ENCODE assay signal across 8 mouse cellular contexts in genomic region chr3:87986868-87987267, GRCm38 (mm10). TPM values are rescaled to one million over a fixed set of nuclear protein-coding genes. Genes with fewer than 3 reads are reported as not detected.
DNase-seq lines count a peak whose midpoint lies in the region; ATAC-seq and TF ChIP-seq lines count a peak whose summit lies in the region.

No protein-coding gene starts in this region.

- DNase-seq in ZHBTc4 (ENCODE audit: low read depth, low spot score): peak; percentile 97
- DNase-seq in gastrocnemius, adult 2 months: peak; percentile 96
- peak; percentile 99 for DNase-seq in hindbrain, postnatal 0 days (ENCODE audit: low spot score)
- DNase-seq in left cerebral cortex, adult 2 months (ENCODE audit: extremely low spot score in 1 of 2, low spot score in 2 of 2): peak; percentile 86 to 89
- peak; percentile 90 to 92 for DNase-seq in right cerebral cortex, adult 2 months (ENCODE audit: low spot score in 2 of 2)
- peak; percentile 97 for DNase-seq in urinary bladder, postnatal 14 days (ENCODE audit: low spot score)

- H3K4me3 ChIP-seq in gastrocnemius, adult 2 months: peak overlapping the region; percentile 63
- H3K4me3 ChIP-seq in hindbrain, postnatal 0 days (ENCODE audit: low read length): peak overlapping the region; percentile 30
- H3K4me3 ChIP-seq in left cerebral cortex, adult 2 months: peak overlapping the region; percentile 19; the same call in 1 of the 2 replicates

- no peaks in the 10 kb centered on the region for H3K9me3 ChIP-seq in hindbrain, postnatal 0 days (ENCODE audit: low read length)

- intact Hi-C loops in gastrocnemius, adult 2 months (cut with DNase I): loop anchor here (1.0 kb wide), 2 partner anchors 17 to 52 kb away; no protein-coding TSS in a partner anchor
- intact Hi-C loops in left cerebral cortex, adult 2 months (cut with DNase I): loop anchor here (1.0 kb wide), 2 partner anchors 17 to 52 kb away; no protein-coding TSS in a partner anchor

- H3K27me3 ChIP-seq in hindbrain, postnatal 0 days (ENCODE audit: insufficient read depth, low read length): no peaks in the 10 kb centered on the region

- peak overlapping the region; percentile 60 for H3K4me2 ChIP-seq in hindbrain, postnatal 0 days (ENCODE audit: low read depth, low read length)

- peak; percentile 99 for TF ChIP-seq CTCF in gastrocnemius, adult 2 months (IDR thresholded peaks at IDR 0.05)
- peak; percentile 99 for TF ChIP-seq CTCF in hindbrain, postnatal 0 days (IDR thresholded peaks at IDR 0.05; ENCODE audit: low read depth)
- TF ChIP-seq CTCF in left cerebral cortex, adult 2 months (IDR thresholded peaks at IDR 0.05): peak; percentile 97

- no peaks in the 10 kb centered on the region for H3K36me3 ChIP-seq in hindbrain, postnatal 0 days (ENCODE audit: insufficient read depth, low read length)

- peak overlapping the region; percentile 39 for H3K9ac ChIP-seq in hindbrain, postnatal 0 days (replicated peaks; ENCODE audit: low read length)

- 1% methylated on average over 17 of the region's 17 CpGs for WGBS in hindbrain, postnatal 0 days

- peaks cover 17% of the 10 kb centered on the region for H3K4me1 ChIP-seq in hindbrain, postnatal 0 days (ENCODE audit: insufficient read depth, low read length)

- peak overlapping the region; percentile 92 for H3K27ac ChIP-seq in gastrocnemius, adult 2 months
- peak overlapping the region; percentile 67 for H3K27ac ChIP-seq in hindbrain, postnatal 0 days
- no peak overlapping the region for H3K27ac ChIP-seq in left cerebral cortex, adult 2 months

- peak; percentile 81 for ATAC-seq in common myeloid progenitor, adult 5-6 weeks (replicated peaks; ENCODE audit: low read depth, poor library complexity, severe bottlenecking)
- peak; percentile 86 for ATAC-seq in hindbrain, postnatal 0 days
- peak; percentile 88 for ATAC-seq in megakaryocyte, adult 5-6 weeks (ENCODE audit: poor library complexity, severe bottlenecking)

RNA-seq across cellular contexts. Expression of gene Bcan, which starts 13.2 kb away (rescaled TPM):
- not detected in 2 replicates for total RNA-seq in common myeloid progenitor, adult 5-6 weeks (2017)
- not detected for total RNA-seq in gastrocnemius, adult 2 months (2021)
- 318 and 347 TPM in 2 replicates for total RNA-seq in hindbrain, postnatal 0 days (2014; rRNA removed)
- polyA plus RNA-seq in hindbrain, postnatal 0 days (2015; fragmentation: Nextera tagmentation; extraction: Ambion mirVana): 229 and 237 TPM in 2 replicates
- 100 to 1,000 TPM; 241 to 256 TPM for total RNA-seq in left cerebral cortex, adult 2 months (2021)
- total RNA-seq in megakaryocyte, adult 5-6 weeks (2015): not detected in 2 replicates
- total RNA-seq in megakaryocyte, adult 5-6 weeks (2017): not detected in 2 replicates

RNA-seq across cellular contexts. Expression of gene Nes, which starts 16.0 kb away (rescaled TPM):
- 0.09 TPM in 1 of 2 replicates, not detected in the other for total RNA-seq in common myeloid progenitor, adult 5-6 weeks (2017)
- total RNA-seq in gastrocnemius, adult 2 months (2021): 10 to 100 TPM in 1 of 2 experiments, 1 to 10 TPM in 1; 9.1 to 17.2 TPM
- total RNA-seq in hindbrain, postnatal 0 days (2014; rRNA removed): 37.2 and 40.0 TPM in 2 replicates
- 14.9 and 15.7 TPM in 2 replicates for polyA plus RNA-seq in hindbrain, postnatal 0 days (2015; fragmentation: Nextera tagmentation; extraction: Ambion mirVana)
- total RNA-seq in left cerebral cortex, adult 2 months (2021): 1 to 10 TPM; 5.7 to 6.2 TPM
- not detected in 2 replicates for total RNA-seq in megakaryocyte, adult 5-6 weeks (2015)
- not detected in 2 replicates for total RNA-seq in megakaryocyte, adult 5-6 weeks (2017)

RNA-seq across cellular contexts. Expression of gene Crabp2, which starts 38.4 kb away (rescaled TPM):
- total RNA-seq in common myeloid progenitor, adult 5-6 weeks (2017): 2.0 TPM in 1 of 2 replicates, not detected in the other
- under 1 TPM in 1 of 2 experiments, not detected in 1; 0.42 TPM for total RNA-seq in gastrocnemius, adult 2 months (2021)
- 9.8 and 28.6 TPM in 2 replicates for total RNA-seq in hindbrain, postnatal 0 days (2014; rRNA removed)
- polyA plus RNA-seq in hindbrain, postnatal 0 days (2015; fragmentation: Nextera tagmentation; extraction: Ambion mirVana): 44.5 and 46.3 TPM in 2 replicates
- total RNA-seq in left cerebral cortex, adult 2 months (2021): 1 to 10 TPM; 4.5 to 8.2 TPM
- 1.3 TPM in 1 of 2 replicates, not detected in the other for total RNA-seq in megakaryocyte, adult 5-6 weeks (2015)
- total RNA-seq in megakaryocyte, adult 5-6 weeks (2017): not detected in 2 replicates

RNA-seq across cellular contexts. Expression of gene Hapln2, which starts 40.5 kb away (rescaled TPM):
- total RNA-seq in common myeloid progenitor, adult 5-6 weeks (2017): not detected in 2 replicates
- not detected for total RNA-seq in gastrocnemius, adult 2 months (2021)
- 0.47 and 0.50 TPM in 2 replicates for total RNA-seq in hindbrain, postnatal 0 days (2014; rRNA removed)
- polyA plus RNA-seq in hindbrain, postnatal 0 days (2015; fragmentation: Nextera tagmentation; extraction: Ambion mirVana): 1.2 and 1.5 TPM in 2 replicates
- total RNA-seq in left cerebral cortex, adult 2 months (2021): 10 to 100 TPM; 11.3 to 13.5 TPM
- total RNA-seq in megakaryocyte, adult 5-6 weeks (2015): not detected in 2 replicates
- total RNA-seq in megakaryocyte, adult 5-6 weeks (2017): not detected in 2 replicates

RNA-seq across cellular contexts. Expression of gene Gpatch4, which starts 56.0 kb away (rescaled TPM):
- 49.9 and 65.8 TPM in 2 replicates for total RNA-seq in common myeloid progenitor, adult 5-6 weeks (2017)
- 10 to 100 TPM; 17.9 to 19.6 TPM for total RNA-seq in gastrocnemius, adult 2 months (2021)
- total RNA-seq in hindbrain, postnatal 0 days (2014; rRNA removed): 6.3 and 9.0 TPM in 2 replicates
- 31.7 and 33.5 TPM in 2 replicates for polyA plus RNA-seq in hindbrain, postnatal 0 days (2015; fragmentation: Nextera tagmentation; extraction: Ambion mirVana)
- 10 to 100 TPM; 17.5 to 19.1 TPM for total RNA-seq in left cerebral cortex, adult 2 months (2021)
- 7.3 TPM in 2 replicates for total RNA-seq in megakaryocyte, adult 5-6 weeks (2015)
- 9.5 and 10.1 TPM in 2 replicates for total RNA-seq in megakaryocyte, adult 5-6 weeks (2017)

Comparison
In these comparisons a context has a peak if more than half of its experiments do, and no peak if none do; other contexts are left out.
1. RNA of gene Bcan, which starts 13.2 kb away (total RNA-seq): 318 to 347 TPM in hindbrain, postnatal 0 days and 241 to 256 TPM in left cerebral cortex, adult 2 months; not detected in common myeloid progenitor, adult 5-6 weeks, not detected in gastrocnemius, adult 2 months and not detected in megakaryocyte, adult 5-6 weeks; every median in the first group is over 100 times any median in the second.
2. Peak in every context shown above with its lines, with median percentiles within 50 percentile points of each other: DNase-seq, ATAC-seq, H3K4me3 ChIP-seq and CTCF ChIP-seq.